Mouse (Mus musculus) limb, embryonic 14.5 days (tissue): ENCODE results near the gene Gm47969. TPM values are rescaled to one million over a fixed set of nuclear protein-coding genes. Genes with fewer than 3 reads are reported as not detected.

ENCODE experiments used
- ATAC-seq: fragments of 200-750 bp; cut with Nextera tagmentation; 2 replicates; pipeline ENCODE4 v1.8.0; 2017; ENCODE audit warnings: low read depth, moderate number of reproducible peaks, moderate TSS enrichment; ENCODE audit not compliant: low FRiP score
- DNase-seq: peaks from one replicate; pipeline ENCODE4 v3.0.0-alpha.2; 2015; ENCODE audit warnings: low spot score
- H3K27ac ChIP-seq: fragments of 300-500 bp; sonication (generic); replicated peaks from 2 replicates; pipeline ENCODE4 v1.5.1; 2014; ENCODE audit warnings: low read depth, mild to moderate bottlenecking, low read length, moderate library complexity, mixed read lengths
- H3K27me3 ChIP-seq: fragments of 300-500 bp; sonication (generic); 2 replicates; pipeline ENCODE4 v1.6.1; 2014; ENCODE audit warnings: low read length, mixed read lengths; ENCODE audit not compliant: control insufficient read depth, insufficient read depth
- H3K36me3 ChIP-seq: fragments of 300-500 bp; sonication (generic); 2 replicates; pipeline ENCODE4 v1.6.1; 2014; ENCODE audit warnings: mild to moderate bottlenecking, low read length, moderate library complexity, mixed read lengths; ENCODE audit not compliant: control insufficient read depth, insufficient read depth
- H3K4me1 ChIP-seq: fragments of 300-500 bp; sonication (generic); 2 replicates; pipeline ENCODE4 v1.6.1; 2014; ENCODE audit warnings: antibody characterized with exemption, low read length, mixed read lengths; ENCODE audit not compliant: control insufficient read depth, insufficient read depth
- H3K4me2 ChIP-seq: fragments of 300-500 bp; sonication (generic); replicated peaks from 2 replicates; pipeline ENCODE4 v1.6.1; 2014; ENCODE audit warnings: low read depth, mild to moderate bottlenecking, low read length, moderate library complexity; ENCODE audit not compliant: severe bottlenecking
- H3K4me3 ChIP-seq: fragments of 300-500 bp; sonication (generic); replicated peaks from 2 replicates; pipeline ENCODE4 v1.5.1; 2014; ENCODE audit warnings: low read length
- H3K9ac ChIP-seq: fragments of 300-500 bp; sonication (generic); 2 replicates; pipeline ENCODE4 v1.6.1; 2014; ENCODE audit warnings: mild to moderate bottlenecking, low read depth, low read length, moderate library complexity; ENCODE audit not compliant: severe bottlenecking
- H3K9me3 ChIP-seq: fragments of 300-500 bp; sonication (generic); 2 replicates; pipeline ENCODE4 v1.6.1; 2016; ENCODE audit warnings: low read length; ENCODE audit not compliant: control insufficient read depth
- POLR2A ChIP-seq: fragments of 200-500 bp; IDR thresholded peaks from 2 replicates; pipeline ENCODE4 v1.8.0; 2012; ENCODE audit warnings: inconsistent platforms, mild to moderate bottlenecking, moderate library complexity, borderline replicate concordance; ENCODE audit not compliant: insufficient read depth, insufficient read length; ENCODE audit errors: extremely low read depth
- WGBS: fragments of 180-500 bp; shearing (Covaris S2); extraction: QIAGEN DNeasy Blood & Tissue Kit; methylation state at CpG from one replicate; pipeline ENCODE4 v1.1.7; 2014; 5-methylcytosine and 5-hydroxymethylcytosine counted together
- polyA plus RNA-seq, 2 experiments: library from polyadenylated mRNA; depleted of rRNA in 1 of 2; stranded (reverse) in 1 of 2; unstranded in 1 of 2; fragments of >200 nt; fragmentation: Nextera tagmentation in 1 of 2; extraction: Ambion mirVana in 1 of 2; gene quantifications; 2 replicates each; pipeline versions ENCODE4 v1.2.1 to v1.2.3; 2012 to 2014

Gene Gm47969
- polyA plus RNA-seq, 2 experiments, result not detected

DNA sequence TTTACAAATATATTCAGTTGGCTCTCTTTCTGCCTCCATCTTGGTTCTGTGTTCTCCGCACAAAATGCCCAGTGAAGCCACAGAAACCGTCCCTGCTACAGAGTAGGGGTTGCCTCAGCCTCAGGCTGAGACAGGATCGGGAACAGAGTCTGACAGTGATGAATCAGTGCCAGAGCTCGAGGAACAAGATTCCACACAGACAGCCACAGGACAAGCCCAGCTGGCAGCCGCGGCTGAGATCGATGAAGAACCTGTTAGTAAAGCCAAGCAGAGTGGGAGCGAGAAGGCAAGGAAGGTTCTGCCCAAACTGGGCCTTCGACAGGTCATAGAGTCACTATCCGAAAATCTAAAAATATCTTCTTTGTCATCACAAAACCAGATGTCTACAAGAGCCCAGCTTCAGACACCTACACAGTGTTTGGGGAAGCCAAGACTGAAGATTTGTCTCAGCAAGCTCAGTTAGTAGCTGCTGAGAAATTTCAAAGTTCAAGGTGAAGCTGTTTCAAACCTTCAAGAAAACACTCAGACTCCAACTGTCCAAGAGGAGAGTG lies 29.3 kb upstream of the Gm47969 start:
- no peak overlapping the region for H3K4me3 ChIP-seq
- no peak overlapping the region for H3K4me2 ChIP-seq
- H3K9ac ChIP-seq, result no peak overlapping the region
- no peak overlapping the region for H3K27ac ChIP-seq
- H3K36me3 ChIP-seq, result no peaks in the 10 kb centered on the region
- ATAC-seq (no peak), DNase-seq (no peak)
- H3K4me1 ChIP-seq, result no peaks in the 10 kb centered on the region
- TF ChIP-seq POLR2A, result no peak
- 63% methylated on average over 10 of the region's 10 CpGs for WGBS
- no peaks in the 10 kb centered on the region for H3K27me3 ChIP-seq
- H3K9me3 ChIP-seq, result no peaks in the 10 kb centered on the region

- no peaks in the 10 kb centered on the region for H3K4me1 ChIP-seq
- H3K27me3 ChIP-seq, result no peaks in the 10 kb centered on the region
- no peak for TF ChIP-seq POLR2A
- no peaks in the 10 kb centered on the region for H3K9me3 ChIP-seq
- H3K4me2 ChIP-seq, result no peak overlapping the region
- no peak for ATAC-seq
- no peak overlapping the region for H3K4me3 ChIP-seq
- no peaks in the 10 kb centered on the region for H3K36me3 ChIP-seq
- no peak for DNase-seq
- H3K27ac ChIP-seq, result no peak overlapping the region
- WGBS, result 74% methylated on average over 1 of the region's 1 CpGs
- H3K9ac ChIP-seq, result no peak overlapping the region
Measured at GRCm38 (mm10) chr1:83016556-83016955, 28.2 kb upstream of the Gm47969 start.

GRCm38 (mm10) chr1:83031950-83032349 lies 12.8 kb upstream of the Gm47969 start:
- no peak for DNase-seq
- ATAC-seq, result no peak
- no peaks in the 10 kb centered on the region for H3K27me3 ChIP-seq
- WGBS, result 37% methylated on average over 1 of the region's 1 CpGs
- H3K4me3 ChIP-seq, result no peak overlapping the region
- no peak for TF ChIP-seq POLR2A
- H3K9me3 ChIP-seq, result no peaks in the 10 kb centered on the region
- no peak overlapping the region for H3K27ac ChIP-seq
- no peaks in the 10 kb centered on the region for H3K36me3 ChIP-seq
- no peak overlapping the region for H3K9ac ChIP-seq
- H3K4me1 ChIP-seq, result no peaks in the 10 kb centered on the region
- no peak overlapping the region for H3K4me2 ChIP-seq

GRCm38 (mm10) chr1:83032508-83032907 lies 12.2 kb upstream of the Gm47969 start:
- no peak overlapping the region for H3K4me3 ChIP-seq
- no peak overlapping the region for H3K4me2 ChIP-seq
- no peak overlapping the region for H3K27ac ChIP-seq
- no peak overlapping the region for H3K9ac ChIP-seq
- no peaks in the 10 kb centered on the region; the same call in 1 of the 2 replicates for H3K4me1 ChIP-seq
- H3K9me3 ChIP-seq, result no peaks in the 10 kb centered on the region
- no peaks in the 10 kb centered on the region for H3K36me3 ChIP-seq
- TF ChIP-seq POLR2A, result no peak
- no peaks in the 10 kb centered on the region for H3K27me3 ChIP-seq
- DNase-seq (no peak), ATAC-seq (no peak)
- 89% methylated on average over 6 of the region's 6 CpGs for WGBS

GRCm38 (mm10) chr1:83034509-83034908 lies 10.2 kb upstream of the Gm47969 start:
- no peak for ATAC-seq
- no peak overlapping the region for H3K9ac ChIP-seq
- 44% methylated on average over 5 of the region's 5 CpGs for WGBS

More at GRCm38 (mm10) chr1:83034509-83034908, 10.2 kb upstream of the Gm47969 start:
- no peak for DNase-seq
- Histone ChIP-seq H3K36me3 (no peaks in the 10 kb centered on the region), H3K4me2 (no peak overlapping the region), H3K4me3 (no peak overlapping the region), H3K9me3 (no peaks in the 10 kb centered on the region), H3K4me1 (no peaks in the 10 kb centered on the region; the same call in 1 of the 2 replicates), H3K27ac (no peak overlapping the region), H3K27me3 (no peaks in the 10 kb centered on the region)
- no peak for TF ChIP-seq POLR2A
